Mouse (Mus musculus): Measurements from ENCODE around the gene Epx. TPM values are rescaled to one million over a fixed set of nuclear protein-coding genes. Genes with fewer than 3 reads are reported as not detected.
"Not testable (repeated sequence)": the region's sequence is repeated elsewhere in the genome, so short reads cannot be mapped to it uniquely, and the experiment has no call there.

Gene Epx
- polyA plus RNA-seq, 1 experiment from 2014 or later, result 3.1 TPM

DNA sequence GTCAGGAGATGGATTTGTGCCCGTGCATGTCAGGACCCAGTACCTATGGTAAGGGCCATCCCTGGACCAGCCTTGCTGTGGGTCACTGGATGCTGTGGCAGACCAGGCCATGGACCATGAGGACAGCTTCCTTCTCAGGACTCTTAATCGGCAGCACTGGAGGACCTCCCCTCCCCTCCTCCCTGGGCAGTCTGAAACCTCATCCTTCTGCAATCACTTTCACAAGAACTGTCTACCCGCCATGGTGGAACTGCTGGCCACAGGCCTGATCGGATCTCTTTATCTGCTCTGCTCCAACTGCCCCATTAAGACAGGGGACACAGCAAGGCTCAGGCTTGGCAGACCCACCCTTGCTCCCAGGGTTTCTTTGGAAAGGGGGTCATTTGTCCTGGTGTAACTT lies 6.4 kb upstream of the Epx start:
- no peak overlapping the region for H3K4me3 ChIP-seq (ENCODE audit: low read depth, low read length)
- no peak overlapping the region for H3K9ac ChIP-seq (ENCODE audit: low read depth, low read length)
- WGBS (ENCODE audit: insufficient replicate concordance), result 40% methylated on average over 4 of the region's 4 CpGs
- H3K4me2 ChIP-seq (ENCODE audit: low read depth, low read length), result no peak overlapping the region
- no peaks in the 10 kb centered on the region for H3K4me1 ChIP-seq (ENCODE audit: control insufficient read depth, low read depth, low read length)
- H3K9me3 ChIP-seq (replicated peaks; ENCODE audit: control insufficient read depth, low read length), result no peaks in the 10 kb centered on the region
- H3K36me3 ChIP-seq (ENCODE audit: control insufficient read depth, insufficient read depth), result no peaks in the 10 kb centered on the region
- H3K27me3 ChIP-seq (ENCODE audit: control insufficient read depth, insufficient read depth, low read depth, low read length), result no peaks in the 10 kb centered on the region
- no peak for ATAC-seq (ENCODE audit: low read depth)
- H3K27ac ChIP-seq (ENCODE audit: low read length), result no peak overlapping the region

- 67% methylated on average over 9 of the region's 9 CpGs for WGBS (ENCODE audit: insufficient replicate concordance)
- Histone ChIP-seq H3K4me3 (ENCODE audit: low read depth, low read length) (no peak overlapping the region), H3K9ac (ENCODE audit: low read depth, low read length) (no peak overlapping the region), H3K27me3 (ENCODE audit: control insufficient read depth, insufficient read depth, low read depth, low read length) (no peaks in the 10 kb centered on the region; the same call in 1 of the 2 replicates), H3K9me3 (replicated peaks; ENCODE audit: control insufficient read depth, low read length) (no peaks in the 10 kb centered on the region), H3K4me2 (ENCODE audit: low read depth, low read length) (no peak overlapping the region), H3K27ac (ENCODE audit: low read length) (no peak overlapping the region), H3K36me3 (ENCODE audit: control insufficient read depth, insufficient read depth) (no peaks in the 10 kb centered on the region), H3K4me1 (ENCODE audit: control insufficient read depth, low read depth, low read length) (no peaks in the 10 kb centered on the region)
- no peak for ATAC-seq (ENCODE audit: low read depth)
Measured at GRCm38 (mm10) chr11:87879826-87880225, 4.5 kb upstream of the Epx start.

DNA sequence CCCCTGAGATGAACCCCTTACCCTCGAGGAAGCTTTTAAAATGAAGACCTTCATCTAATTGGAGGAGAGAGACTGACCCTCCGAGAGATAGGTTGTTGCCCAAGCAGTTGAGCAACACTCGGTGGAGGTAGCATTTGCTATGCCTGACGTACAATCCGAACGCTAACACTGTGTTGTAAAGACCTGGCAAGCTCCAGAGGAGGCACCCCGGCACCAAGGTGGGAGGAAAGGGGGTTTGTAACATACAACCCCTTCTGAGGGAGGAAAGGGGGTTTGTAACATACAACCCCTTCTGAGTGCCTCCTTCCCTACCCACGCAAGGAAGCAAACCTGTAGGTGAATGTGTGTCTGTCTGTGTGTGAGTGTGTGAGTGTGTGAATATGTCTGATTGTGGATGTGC lies 3.6 kb downstream of the Epx start:
- Histone ChIP-seq H3K27me3 (ENCODE audit: control insufficient read depth, insufficient read depth, low read depth, low read length) (no peaks in the 10 kb centered on the region; the same call in 1 of the 2 replicates), H3K4me1 (ENCODE audit: control insufficient read depth, low read depth, low read length) (no peaks in the 10 kb centered on the region), H3K4me2 (ENCODE audit: low read depth, low read length) (no peak overlapping the region), H3K9ac (ENCODE audit: low read depth, low read length) (no peak overlapping the region), H3K4me3 (ENCODE audit: low read depth, low read length) (no peak overlapping the region), H3K27ac (ENCODE audit: low read length) (no peak overlapping the region), H3K9me3 (replicated peaks; ENCODE audit: control insufficient read depth, low read length) (no peaks in the 10 kb centered on the region), H3K36me3 (ENCODE audit: control insufficient read depth, insufficient read depth) (no peaks in the 10 kb centered on the region)
- 42% methylated on average over 8 of the region's 8 CpGs for whole genome bisulfite sequencing (ENCODE audit: insufficient replicate concordance)
- ATAC-seq (ENCODE audit: low read depth), result no peak

GRCm38 (mm10) chr11:87870096-87870495 lies 5.2 kb downstream of the Epx start:
- 68% methylated on average over 2 of the region's 2 CpGs for WGBS (ENCODE audit: insufficient replicate concordance)
- Histone ChIP-seq H3K4me2 (ENCODE audit: low read depth, low read length) (no peak overlapping the region), H3K4me3 (ENCODE audit: low read depth, low read length) (no peak overlapping the region), H3K9ac (ENCODE audit: low read depth, low read length) (no peak overlapping the region), H3K27ac (ENCODE audit: low read length) (no peak overlapping the region), H3K4me1 (ENCODE audit: control insufficient read depth, low read depth, low read length) (no peaks in the 10 kb centered on the region), H3K27me3 (ENCODE audit: control insufficient read depth, insufficient read depth, low read depth, low read length) (no peaks in the 10 kb centered on the region), H3K9me3 (replicated peaks; ENCODE audit: control insufficient read depth, low read length) (no peaks in the 10 kb centered on the region), H3K36me3 (ENCODE audit: control insufficient read depth, insufficient read depth) (no peaks in the 10 kb centered on the region)
- no peak for ATAC-seq (ENCODE audit: low read depth)

DNA sequence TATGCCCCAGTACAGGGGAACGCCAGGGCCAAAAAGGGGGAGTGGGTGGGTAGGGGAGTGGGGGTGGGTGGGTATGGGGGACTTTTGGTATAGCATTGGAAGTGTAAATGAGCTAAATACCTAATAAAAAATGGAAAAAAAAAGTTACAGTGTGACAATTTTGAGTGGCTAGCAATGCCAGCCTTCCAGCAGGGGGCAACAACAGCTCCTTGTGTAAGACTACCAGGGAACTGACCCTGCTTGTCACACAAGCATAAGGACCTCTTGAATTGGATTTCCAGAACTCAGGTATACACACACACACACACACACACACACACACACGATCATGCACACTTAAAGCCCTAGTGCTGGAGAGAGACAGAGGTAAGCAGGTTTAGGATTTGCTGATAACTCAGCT lies 8.4 kb downstream of the Epx start:
- not testable (repeated sequence) for H3K4me3 ChIP-seq (ENCODE audit: low read depth, low read length); H3K27me3 ChIP-seq (ENCODE audit: control insufficient read depth, insufficient read depth, low read depth, low read length); H3K4me2 ChIP-seq (ENCODE audit: low read depth, low read length); H3K4me1 ChIP-seq (ENCODE audit: control insufficient read depth, low read depth, low read length); H3K9me3 ChIP-seq (replicated peaks; ENCODE audit: control insufficient read depth, low read length); H3K36me3 ChIP-seq (ENCODE audit: control insufficient read depth, insufficient read depth); H3K27ac ChIP-seq (ENCODE audit: low read length); ATAC-seq (ENCODE audit: low read depth); H3K9ac ChIP-seq (ENCODE audit: low read depth, low read length)
- WGBS (ENCODE audit: insufficient replicate concordance), result 27% methylated on average over 1 of the region's 2 CpGs

GRCm38 (mm10) chr11:87862805-87863204 lies 12.5 kb downstream of the Epx start:
- Histone ChIP-seq H3K27ac (ENCODE audit: low read length) (no peak overlapping the region), H3K36me3 (ENCODE audit: control insufficient read depth, insufficient read depth) (no peaks in the 10 kb centered on the region), H3K9ac (ENCODE audit: low read depth, low read length) (no peak overlapping the region), H3K4me1 (ENCODE audit: control insufficient read depth, low read depth, low read length) (no peaks in the 10 kb centered on the region), H3K4me2 (ENCODE audit: low read depth, low read length) (no peak overlapping the region), H3K4me3 (ENCODE audit: low read depth, low read length) (no peak overlapping the region), H3K9me3 (replicated peaks; ENCODE audit: control insufficient read depth, low read length) (no peaks in the 10 kb centered on the region), H3K27me3 (ENCODE audit: control insufficient read depth, insufficient read depth, low read depth, low read length) (no peaks in the 10 kb centered on the region)
- WGBS (ENCODE audit: insufficient replicate concordance), result 75% methylated on average over 13 of the region's 13 CpGs
- ATAC-seq (ENCODE audit: low read depth), result no peak

DNA sequence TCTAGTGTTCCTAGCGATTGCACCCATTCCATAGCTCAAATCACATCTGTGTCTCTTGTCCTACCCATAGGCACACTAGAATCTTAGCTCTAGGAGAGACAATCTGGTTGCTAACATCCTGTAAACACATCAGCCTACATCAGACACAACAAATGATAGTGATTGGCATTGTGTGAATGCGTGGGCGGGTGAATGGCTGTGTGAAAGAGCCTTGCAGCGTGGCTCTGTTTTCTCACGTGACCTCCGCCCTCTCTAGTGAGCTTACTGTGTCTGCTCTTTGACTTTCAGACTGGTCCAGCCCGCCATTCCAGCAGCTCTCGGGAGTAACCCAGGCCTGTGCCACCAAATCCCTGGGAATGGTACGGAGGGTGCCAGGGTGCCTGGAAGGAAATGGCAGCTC lies 14.9 kb downstream of the Epx start:
- H3K9me3 ChIP-seq (replicated peaks; ENCODE audit: control insufficient read depth, low read length), result no peaks in the 10 kb centered on the region
- WGBS (ENCODE audit: insufficient replicate concordance), result 61% methylated on average over 9 of the region's 9 CpGs
- H3K4me2 ChIP-seq (ENCODE audit: low read depth, low read length), result no peak overlapping the region
- no peak overlapping the region for H3K9ac ChIP-seq (ENCODE audit: low read depth, low read length)
- ATAC-seq (ENCODE audit: low read depth), result no peak
- no peaks in the 10 kb centered on the region; the same call in 1 of the 2 replicates for H3K36me3 ChIP-seq (ENCODE audit: control insufficient read depth, insufficient read depth)
- no peaks in the 10 kb centered on the region for H3K4me1 ChIP-seq (ENCODE audit: control insufficient read depth, low read depth, low read length)
- no peaks in the 10 kb centered on the region for H3K27me3 ChIP-seq (ENCODE audit: control insufficient read depth, insufficient read depth, low read depth, low read length)
- no peak overlapping the region for H3K27ac ChIP-seq (ENCODE audit: low read length)
- no peak overlapping the region for H3K4me3 ChIP-seq (ENCODE audit: low read depth, low read length)

DNA sequence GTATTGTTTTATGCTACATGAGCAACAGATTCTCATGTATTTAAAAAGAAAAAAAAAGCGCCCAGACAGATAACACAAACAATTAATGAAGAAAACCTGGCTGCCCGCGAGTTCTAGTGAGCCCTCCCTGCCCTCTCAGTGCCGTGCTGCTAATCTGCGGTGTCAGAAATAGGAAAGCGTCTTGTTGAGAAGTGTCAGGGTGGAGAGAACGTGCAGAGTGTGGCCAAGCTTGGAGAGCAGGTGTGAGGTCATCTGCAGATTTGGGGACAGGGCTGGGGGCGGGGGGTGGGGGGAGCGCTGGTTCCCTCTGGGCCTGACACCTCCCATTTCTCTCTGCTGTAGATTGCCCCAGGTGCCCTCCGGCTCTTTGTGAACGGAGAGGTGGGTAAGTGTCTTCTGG lies 16.1 kb downstream of the Epx start:
- Histone ChIP-seq H3K4me3 (ENCODE audit: low read depth, low read length) (no peak overlapping the region), H3K27me3 (ENCODE audit: control insufficient read depth, insufficient read depth, low read depth, low read length) (no peaks in the 10 kb centered on the region), H3K36me3 (ENCODE audit: control insufficient read depth, insufficient read depth) (no peaks in the 10 kb centered on the region; the same call in 1 of the 2 replicates), H3K4me2 (ENCODE audit: low read depth, low read length) (no peak overlapping the region), H3K9ac (ENCODE audit: low read depth, low read length) (no peak overlapping the region), H3K9me3 (replicated peaks; ENCODE audit: control insufficient read depth, low read length) (no peaks in the 10 kb centered on the region), H3K4me1 (ENCODE audit: control insufficient read depth, low read depth, low read length) (no peaks in the 10 kb centered on the region), H3K27ac (ENCODE audit: low read length) (no peak overlapping the region)
- 71% methylated on average over 11 of the region's 11 CpGs for WGBS (ENCODE audit: insufficient replicate concordance)
- ATAC-seq (ENCODE audit: low read depth), result no peak

- H3K9me3 ChIP-seq (replicated peaks; ENCODE audit: control insufficient read depth, low read length), result no peaks in the 10 kb centered on the region
- H3K4me2 ChIP-seq (ENCODE audit: low read depth, low read length), result no peak overlapping the region
- no peak overlapping the region for H3K4me3 ChIP-seq (ENCODE audit: low read depth, low read length)
- H3K4me1 ChIP-seq (ENCODE audit: control insufficient read depth, low read depth, low read length), result peaks cover 4% of the 10 kb centered on the region
- H3K9ac ChIP-seq (ENCODE audit: low read depth, low read length), result no peak overlapping the region
- H3K36me3 ChIP-seq (ENCODE audit: control insufficient read depth, insufficient read depth), result no peaks in the 10 kb centered on the region; the same call in 1 of the 2 replicates
- H3K27ac ChIP-seq (ENCODE audit: low read length), result no peak overlapping the region
- no peak for ATAC-seq (ENCODE audit: low read depth)
- 64% methylated on average over 7 of the region's 7 CpGs for WGBS (ENCODE audit: insufficient replicate concordance)
- no peaks in the 10 kb centered on the region for H3K27me3 ChIP-seq (ENCODE audit: control insufficient read depth, insufficient read depth, low read depth, low read length)
Measured at GRCm38 (mm10) chr11:87854550-87854949, 20.8 kb downstream of the Epx start.

Data from liver, embryonic 16.5 days (tissue).